Mouse (Mus musculus) ES-E14 (cell line): ENCODE measurements around the gene Mgat4e.
A peak's percentile ranks its signal among the peaks of the same experiment; 100 is the strongest.

ENCODE experiments used
- CHD2 ChIP-seq: IDR thresholded peaks from 2 replicates; pipeline ENCODE4 v1.6.1; 2014; ENCODE audit warnings: mild to moderate bottlenecking, low read depth, low read length, inconsistent platforms
- HCFC1 ChIP-seq: IDR thresholded peaks from 2 replicates; pipeline ENCODE4 v1.6.1; 2012; ENCODE audit warnings: low read length, inconsistent platforms, borderline replicate concordance; ENCODE audit not compliant: insufficient read depth
- MAFK ChIP-seq: IDR thresholded peaks from 2 replicates; pipeline ENCODE4 v1.6.1; 2014; ENCODE audit warnings: mild to moderate bottlenecking, low read depth, low read length, inconsistent platforms; ENCODE audit not compliant: insufficient read depth
- ZC3H11A ChIP-seq: IDR thresholded peaks from 2 replicates; pipeline ENCODE4 v1.6.1; 2012; ENCODE audit warnings: low read depth, mild to moderate bottlenecking, inconsistent platforms, low read length, borderline replicate concordance
- ZNF384 ChIP-seq: IDR thresholded peaks from 2 replicates; pipeline ENCODE4 v1.6.1; 2012; ENCODE audit warnings: low read depth, low read length, inconsistent platforms

GRCm38 (mm10) chr1:134555871-134556670, 6.6 kb upstream of the Mgat4e start:
- TF ChIP-seq HCFC1 (peak; percentile 11; the same call in 1 of the 2 replicates), MAFK (no peak), ZNF384 (no peak), CHD2 (no peak), ZC3H11A (no peak)
